Mouse (Mus musculus): ENCODE measurements at regions not wholly inside any gene's neighbourhood (a gene's known extent, or its start where the extent isn't known, plus 50 kb on each side); places are given as distances from the start of the nearest gene placed in this dataset.

GRCm38 (mm10) chr2:107376891-107377290, 86.5 kb downstream of the Kcna4 start:
- peak in 1 of 2 experiments; percentile 46 for DNase-seq (ENCODE audit: low spot score in 2 of 2)

DNA sequence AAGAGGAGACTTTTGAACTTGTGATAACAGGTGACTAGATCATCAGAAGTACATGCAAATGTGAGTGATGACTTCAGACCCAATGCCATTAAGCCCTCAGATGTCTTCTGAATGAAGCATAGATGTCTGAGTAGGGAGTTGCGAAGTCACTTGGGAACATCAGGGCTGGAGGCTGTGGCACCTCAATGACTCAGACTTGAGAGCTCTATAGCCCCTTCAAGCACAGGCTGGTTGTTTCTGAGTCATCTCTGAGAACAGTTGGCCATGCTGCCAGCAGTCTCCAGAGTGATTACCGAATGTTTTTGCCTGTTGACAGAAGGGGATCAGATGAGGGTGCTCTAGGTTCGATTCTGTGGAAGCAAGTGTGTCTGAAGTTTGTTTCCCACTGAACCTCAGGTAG, 102.4 kb downstream of the Kcna4 start:
- DNase-seq (ENCODE audit: low spot score in 2 of 2), result no peak

DNA sequence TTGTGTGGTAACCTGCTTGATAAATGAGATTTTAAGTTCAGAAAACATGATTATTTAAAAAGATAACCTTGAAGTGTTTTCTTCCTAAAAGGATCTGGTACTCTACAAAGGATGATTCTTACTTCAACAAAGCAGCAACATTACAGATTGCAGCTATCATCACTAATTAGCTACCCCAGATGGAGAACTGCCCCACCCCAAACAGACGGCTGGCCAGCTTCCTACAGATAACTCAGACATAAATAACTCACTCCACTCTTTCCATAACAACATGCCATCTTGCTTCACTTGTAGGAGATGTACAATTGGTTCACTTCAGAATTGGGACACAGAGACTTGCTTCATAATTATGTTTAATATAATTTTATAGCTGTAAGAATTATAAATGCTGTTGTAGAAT, 110.0 kb downstream of the Kcna4 start:
- DNase-seq (ENCODE audit: low spot score in 2 of 2), result peak in 1 of 2 experiments; percentile 34

All from layer of hippocampus, postnatal 14 days (tissue).